Mouse (Mus musculus) liver, embryonic 14.5 days (tissue): ENCODE data around the gene F2rl3.

Source experiments
- CTCF ChIP-seq: IDR thresholded peaks from 2 replicates; pipeline ENCODE4 v1.5.1; 2016; ENCODE audit warnings: antibody characterized with exemption, low read depth, control low read depth
- EP300 ChIP-seq: IDR thresholded peaks from 2 replicates; pipeline ENCODE4 v1.6.1; 2016; ENCODE audit warnings: antibody characterized with exemption, low read depth

- no peak for TF ChIP-seq CTCF
- TF ChIP-seq EP300 = no peak
Measured at GRCm38 (mm10) chr8:72777797-72778196, 16.1 kb downstream of the F2rl3 start.
